Mouse (Mus musculus): Measurements from ENCODE around the gene 5031439G07Rik.

DNA sequence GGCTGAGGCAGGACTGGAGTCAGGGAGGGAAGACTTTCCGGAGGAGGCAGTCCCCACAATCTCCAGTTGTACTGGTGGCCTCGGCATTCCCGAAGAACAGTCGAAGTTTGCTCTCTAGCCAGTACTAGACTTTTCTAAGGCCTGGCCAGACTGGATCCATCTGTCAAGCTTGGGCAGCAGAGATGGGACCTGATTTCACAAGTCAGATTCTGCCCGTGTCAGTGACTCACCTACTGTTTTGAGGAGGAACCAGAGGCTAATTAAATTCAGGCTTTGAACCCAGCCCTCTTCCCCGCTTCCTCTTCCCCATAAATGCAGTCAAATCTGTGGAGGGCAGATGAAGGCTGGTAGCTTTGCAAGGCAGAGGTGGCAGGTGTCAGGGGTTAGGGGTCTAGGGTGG lies 6.7 kb upstream of the 5031439G07Rik start:
- TF ChIP-seq CTCF (IDR thresholded peaks at IDR 0.05; ENCODE audit: low read depth) (no peak), EP300 (IDR thresholded peaks at IDR 0.05; ENCODE audit: low read depth) (no peak)

Data from liver, postnatal 0 days (tissue).